Mouse (Mus musculus) midbrain, embryonic 14.5 days (tissue): ENCODE results near the gene Zkscan5. TPM values are rescaled to one million over a fixed set of nuclear protein-coding genes. Genes with fewer than 3 reads are reported as not detected.

Source experiments
- ATAC-seq: fragments of 200-750 bp; cut with Nextera tagmentation; 2 replicates; pipeline ENCODE4 v1.8.0; 2017; ENCODE audit warnings: moderate number of reproducible peaks, moderate library complexity; ENCODE audit not compliant: low FRiP score, low TSS enrichment
- DNase-seq: peaks from one replicate; pipeline ENCODE4 v3.0.0-alpha.2; 2015
- H3K27ac ChIP-seq: fragments of 300-500 bp; sonication (generic); replicated peaks from 2 replicates; pipeline ENCODE4 v1.5.1; 2014; ENCODE audit warnings: mild to moderate bottlenecking, low read depth, low read length, moderate library complexity
- H3K27me3 ChIP-seq: fragments of 300-500 bp; sonication (generic); 2 replicates; pipeline ENCODE4 v1.6.1; 2014; ENCODE audit warnings: low read length, control low read depth, mixed read lengths; ENCODE audit not compliant: control insufficient read depth, insufficient read depth
- H3K36me3 ChIP-seq: fragments of 300-500 bp; sonication (generic); 2 replicates; pipeline ENCODE4 v1.6.1; 2014; ENCODE audit warnings: low read length, control low read depth; ENCODE audit not compliant: control insufficient read depth, insufficient read depth
- H3K4me1 ChIP-seq: fragments of 300-500 bp; sonication (generic); 2 replicates; pipeline ENCODE4 v1.6.1; 2014; ENCODE audit warnings: mild to moderate bottlenecking, antibody characterized with exemption, low read length, control low read depth; ENCODE audit not compliant: control insufficient read depth, insufficient read depth
- H3K4me2 ChIP-seq: fragments of 300-500 bp; sonication (generic); 2 replicates; pipeline ENCODE4 v1.6.1; 2014; ENCODE audit warnings: mild to moderate bottlenecking, low read length, moderate library complexity
- H3K4me3 ChIP-seq: fragments of 300-500 bp; sonication (generic); replicated peaks from 2 replicates; pipeline ENCODE4 v1.5.1; 2014; ENCODE audit warnings: low read depth, low read length
- H3K9ac ChIP-seq: fragments of 300-500 bp; sonication (generic); replicated peaks from 2 replicates; pipeline ENCODE4 v1.6.1; 2014; ENCODE audit warnings: mild to moderate bottlenecking, low read length, moderate library complexity
- H3K9me3 ChIP-seq: fragments of 300-500 bp; sonication (generic); 2 replicates; pipeline ENCODE4 v1.6.1; 2016; ENCODE audit warnings: low read length, control low read depth, mixed read lengths; ENCODE audit not compliant: control insufficient read depth
- WGBS: fragments of 180-500 bp; shearing (Covaris S2); extraction: QIAGEN DNeasy Blood & Tissue Kit; methylation state at CpG from one replicate; pipeline ENCODE4 v1.1.7; 2014; 5-methylcytosine and 5-hydroxymethylcytosine counted together
- polyA plus RNA-seq: library from polyadenylated mRNA; unstranded; fragments of >200 nt; fragmentation: Nextera tagmentation; extraction: Ambion mirVana; gene quantifications from 2 replicates; pipeline ENCODE4 v1.2.1, GENCODE M21; 2014

Zkscan5 gene
- polyA plus RNA-seq, 1 experiment from 2014 or later: 17.9 TPM

- DNase-seq: no peak
- ATAC-seq: no peak
- Histone ChIP-seq H3K27me3 (no peaks in the 10 kb centered on the region), H3K27ac (no peak overlapping the region), H3K9ac (no peak overlapping the region), H3K9me3 (no peaks in the 10 kb centered on the region), H3K4me1 (peaks cover 15% of the 10 kb centered on the region), H3K4me3 (no peak overlapping the region), H3K4me2 (peak overlapping the region; percentile 88; the same call in 1 of the 2 replicates), H3K36me3 (peaks cover 39% of the 10 kb centered on the region)
- 96% methylated on average over 6 of the region's 6 CpGs for WGBS
These were observed 14.9 kb upstream of the Zkscan5 start for GRCm38 (mm10) chr5:145189416-145189815.

- H3K4me3 ChIP-seq: peak overlapping the region; percentile 88
- H3K36me3 ChIP-seq: peaks cover 40% of the 10 kb centered on the region
- DNase-seq (no peak), ATAC-seq (no peak)
- H3K9me3 ChIP-seq: no peaks in the 10 kb centered on the region
- no peak overlapping the region for H3K27ac ChIP-seq
- no peaks in the 10 kb centered on the region for H3K27me3 ChIP-seq
- H3K4me1 ChIP-seq: peaks cover 15% of the 10 kb centered on the region
- WGBS: 68% methylated on average over 5 of the region's 5 CpGs
- peak overlapping the region; percentile 82 for H3K9ac ChIP-seq
- H3K4me2 ChIP-seq: peak overlapping the region; percentile 88
These were observed 14.0 kb upstream of the Zkscan5 start for GRCm38 (mm10) chr5:145190373-145190772.

GRCm38 (mm10) chr5:145190875-145191798, 13.2 kb upstream of the Zkscan5 start:
- WGBS: under 1% methylated on average over 41 of the region's 41 CpGs
- peaks cover 15% of the 10 kb centered on the region for H3K4me1 ChIP-seq

GRCm38 (mm10) chr5:145191962-145192361, 12.4 kb upstream of the Zkscan5 start, which contains the start of gene Atp5j2:
Gene Atp5j2 (minus strand): TSS chr5:145192062.
- Histone ChIP-seq H3K9ac (peak within 1 kb of the TSS; percentile 82), H3K36me3 (peaks cover 31% of the 10 kb centered on the region), H3K27ac (peak within 1 kb of the TSS; percentile 85), H3K4me1 (peaks cover 15% of the 10 kb centered on the region), H3K4me3 (peak within 1 kb of the TSS; percentile 88), H3K9me3 (no peaks in the 10 kb centered on the region), H3K27me3 (no peaks in the 10 kb centered on the region), H3K4me2 (peak within 1 kb of the TSS; percentile 88)
- no peak for ATAC-seq
- DNase-seq: no peak
- 86% methylated on average over 2 of the region's 2 CpGs for WGBS

More at GRCm38 (mm10) chr5:145190875-145191798, 13.2 kb upstream of the Zkscan5 start:
- Histone ChIP-seq H3K9ac (peak overlapping the region; percentile 82), H3K27ac (peak overlapping the region; percentile 85), H3K27me3 (no peaks in the 10 kb centered on the region), H3K4me2 (peak overlapping the region; percentile 88), H3K9me3 (no peaks in the 10 kb centered on the region), H3K4me3 (peak overlapping the region; percentile 88), H3K36me3 (peaks cover 39% of the 10 kb centered on the region)
- ATAC-seq (peak; percentile 91), DNase-seq (peak; percentile 96)

GRCm38 (mm10) chr5:145200387-145200786, 4.0 kb upstream of the Zkscan5 start:
- DNase-seq (no peak), ATAC-seq (no peak)
- Histone ChIP-seq H3K9ac (no peak overlapping the region), H3K4me3 (peak overlapping the region; percentile 82; the same call in 1 of the 2 replicates), H3K36me3 (peaks cover 16% of the 10 kb centered on the region), H3K27me3 (no peaks in the 10 kb centered on the region), H3K4me1 (peaks cover 15% of the 10 kb centered on the region), H3K9me3 (no peaks in the 10 kb centered on the region), H3K27ac (no peak overlapping the region), H3K4me2 (peak overlapping the region; percentile 97)
- WGBS: 79% methylated on average over 7 of the region's 7 CpGs

- Histone ChIP-seq H3K27me3 (no peaks in the 10 kb centered on the region), H3K9ac (peak within 1 kb of the TSS; percentile 75), H3K27ac (peak within 1 kb of the TSS; percentile 63), H3K36me3 (peaks cover 8% of the 10 kb centered on the region; the same call in 1 of the 2 replicates), H3K4me2 (peak within 1 kb of the TSS; percentile 97), H3K4me3 (peak within 1 kb of the TSS; percentile 82), H3K4me1 (peaks cover 18% of the 10 kb centered on the region), H3K9me3 (no peaks in the 10 kb centered on the region)
- ATAC-seq: peak; percentile 19; the same call in 1 of the 2 replicates
- peak; percentile 95 for DNase-seq
- 3% methylated on average over 37 of the region's 37 CpGs for WGBS
These were observed 2.9 kb upstream of the Zkscan5 start, which contains the start of gene Zkscan14 for GRCm38 (mm10) chr5:145201321-145201991. Gene Zkscan14 (minus strand): TSS chr5:145201868.

- Histone ChIP-seq H3K4me3 (no peak overlapping the region), H3K27ac (no peak overlapping the region), H3K36me3 (peaks cover 8% of the 10 kb centered on the region; the same call in 1 of the 2 replicates), H3K27me3 (no peaks in the 10 kb centered on the region), H3K4me1 (peaks cover 18% of the 10 kb centered on the region), H3K4me2 (no peak overlapping the region), H3K9me3 (no peaks in the 10 kb centered on the region), H3K9ac (no peak overlapping the region)
- ATAC-seq: no peak
- 46% methylated on average over 3 of the region's 3 CpGs for WGBS
- no peak for DNase-seq
These were observed 1.9 kb upstream of the Zkscan5 start for GRCm38 (mm10) chr5:145202446-145202845.

- Histone ChIP-seq H3K9me3 (no peaks in the 10 kb centered on the region), H3K27me3 (no peaks in the 10 kb centered on the region), H3K27ac (no peak overlapping the region), H3K4me2 (peak overlapping the region; percentile 73), H3K9ac (no peak overlapping the region), H3K4me3 (peak overlapping the region; percentile 57), H3K36me3 (0 out of 2 replicates have a peak, but pooled peaks cover under 1% of the 10 kb centered on the region), H3K4me1 (peaks cover 18% of the 10 kb centered on the region)
- no peak for DNase-seq
- WGBS: 24% methylated on average over 9 of the region's 9 CpGs
- ATAC-seq: no peak
These were observed 679 bp downstream of the Zkscan5 start for GRCm38 (mm10) chr5:145205041-145205440.
